Mouse (Mus musculus): ENCODE measurements around the gene Ugcg.

GRCm38 (mm10) chr4:59263418-59263817, 74.4 kb downstream of the Ugcg start:
- no peak for TF ChIP-seq POLR2A (IDR thresholded peaks at IDR 0.05; ENCODE audit: control insufficient read depth, extremely low read depth, insufficient read depth, low read length, poor library complexity)
- TF ChIP-seq CTCF (IDR thresholded peaks at IDR 0.05; ENCODE audit: borderline replicate concordance, control insufficient read depth, extremely low read depth, insufficient read depth, low read length, poor library complexity), result no peak

All from thymus, adult 2 months (tissue).